Mouse (Mus musculus) liver, postnatal 0 days (tissue): ENCODE results near the gene Saxo1.

ENCODE experiments used
- CTCF ChIP-seq: sonication (generic); IDR thresholded peaks from 2 replicates; pipeline ENCODE4 v1.5.1; 2016; ENCODE audit warnings: antibody characterized with exemption, low read depth
- EP300 ChIP-seq: IDR thresholded peaks from 2 replicates; pipeline ENCODE4 v1.6.1; 2016; ENCODE audit warnings: antibody characterized with exemption, low read depth, mild to moderate bottlenecking

GRCm38 (mm10) chr4:86527162-86528136 lies 30.7 kb downstream of the Saxo1 start:
- TF ChIP-seq EP300 = no peak
- TF ChIP-seq CTCF = no peak
